Mouse (Mus musculus): ENCODE data around the gene Ttc28. TPM values are rescaled to one million over a fixed set of nuclear protein-coding genes. Genes with fewer than 3 reads are reported as not detected.

The Ttc28 gene
- polyA plus RNA-seq, 1 experiment, result 4.8 TPM

- H3K4me3 ChIP-seq (ENCODE audit: control insufficient read depth, insufficient read depth, low read length), result no peak overlapping the region
- 93% methylated on average over 9 of the region's 9 CpGs for WGBS
- TF ChIP-seq CTCF (IDR thresholded peaks at IDR 0.05; ENCODE audit: borderline replicate concordance, control insufficient read depth, extremely low read depth, insufficient read depth, low read length, poor library complexity) (no peak), POLR2A (IDR thresholded peaks at IDR 0.05; ENCODE audit: control insufficient read depth, extremely low read depth, insufficient read depth, low read length, poor library complexity) (no peak)
These were observed 296.2 kb downstream of the Ttc28 start for GRCm38 (mm10) chr5:111175842-111176241.

DNA sequence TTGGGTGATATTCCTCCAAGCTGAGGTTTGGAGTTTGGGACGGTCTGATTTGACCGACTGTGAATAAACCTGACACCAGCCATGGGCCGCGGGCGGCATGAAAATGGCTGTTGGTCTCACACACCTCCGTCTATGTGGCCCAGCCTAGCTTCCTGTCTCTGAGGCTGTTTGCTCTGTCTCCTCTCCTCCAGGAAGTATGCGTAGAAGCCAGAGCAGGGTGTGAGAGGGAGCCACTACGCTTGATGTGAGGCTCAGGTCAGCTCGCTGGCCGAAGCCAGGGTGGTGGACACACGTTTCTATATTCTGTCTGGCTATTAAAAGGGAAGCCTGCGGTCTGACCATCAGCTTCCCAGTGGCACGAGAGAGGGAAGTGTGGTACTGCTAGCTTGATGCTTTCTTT is 296.8 kb downstream of the Ttc28 start:
- Histone ChIP-seq H3K4me3 (ENCODE audit: control insufficient read depth, insufficient read depth, low read length) (no peak overlapping the region), H3K27ac (ENCODE audit: control insufficient read depth, insufficient read depth, low read length) (peak overlapping the region; percentile 63; the same call in 1 of the 2 replicates), H3K27me3 (ENCODE audit: control insufficient read depth, insufficient read depth, low read length) (no peaks in the 10 kb centered on the region)

More at GRCm38 (mm10) chr5:111175842-111176241, 296.2 kb downstream of the Ttc28 start:
- Histone ChIP-seq H3K36me3 (ENCODE audit: control insufficient read depth, insufficient read depth, low read length) (no peaks in the 10 kb centered on the region), H3K27me3 (ENCODE audit: control insufficient read depth, insufficient read depth, low read length) (no peaks in the 10 kb centered on the region), H3K27ac (ENCODE audit: control insufficient read depth, insufficient read depth, low read length) (no peak overlapping the region), H3K4me1 (replicated peaks; ENCODE audit: control insufficient read depth, insufficient read depth, low read length) (peaks cover 25% of the 10 kb centered on the region)
- DNase-seq, result no peak

DNA sequence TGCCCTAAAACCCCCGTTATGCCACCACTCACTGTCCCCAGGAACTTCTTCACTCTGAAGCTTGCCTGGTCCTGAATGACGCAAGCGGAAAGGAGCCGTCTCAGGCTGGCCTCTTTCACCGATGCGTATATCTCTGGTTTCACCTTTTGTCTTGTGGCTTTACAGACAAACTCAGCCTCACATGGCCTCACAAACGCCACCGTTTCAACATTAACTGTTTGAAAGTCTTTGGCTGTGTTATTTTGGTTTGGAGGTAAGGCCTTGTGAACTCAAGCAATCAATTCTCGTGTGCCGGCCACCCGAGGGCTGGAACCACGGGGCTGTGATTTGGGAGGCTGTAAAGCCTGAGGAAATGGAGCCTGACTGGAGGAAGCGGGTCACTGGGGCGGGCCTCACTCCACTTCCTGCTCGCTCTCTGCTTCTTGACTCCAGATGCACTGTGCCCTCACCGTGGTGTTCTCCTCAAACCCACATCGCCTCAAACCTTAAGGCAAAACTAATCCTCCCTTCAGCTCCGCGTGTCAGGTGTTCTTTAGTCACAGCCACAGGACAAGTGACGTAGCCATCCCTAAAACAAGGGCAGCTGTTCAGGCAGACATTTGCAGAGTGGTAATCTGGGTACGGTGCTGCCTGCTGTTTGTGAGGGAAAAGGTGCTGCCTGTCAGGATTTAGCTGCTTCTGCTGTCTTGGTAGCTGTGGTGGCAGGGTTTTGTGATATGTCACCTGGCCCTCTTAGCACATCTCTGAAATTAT is 298.9 kb downstream of the Ttc28 start:
- no peaks in the 10 kb centered on the region for H3K27me3 ChIP-seq (ENCODE audit: control insufficient read depth, insufficient read depth, low read length)
- WGBS, result 2% methylated on average over 21 of the region's 21 CpGs
- no peaks in the 10 kb centered on the region for H3K36me3 ChIP-seq (ENCODE audit: control insufficient read depth, insufficient read depth, low read length)
- TF ChIP-seq CTCF (IDR thresholded peaks at IDR 0.05; ENCODE audit: borderline replicate concordance, control insufficient read depth, extremely low read depth, insufficient read depth, low read length, poor library complexity), result no peak
- peak; percentile 49; the same call in 1 of the 2 replicates for TF ChIP-seq POLR2A (IDR thresholded peaks at IDR 0.05; ENCODE audit: control insufficient read depth, extremely low read depth, insufficient read depth, low read length, poor library complexity)
- peak overlapping the region; percentile 91 for H3K27ac ChIP-seq (ENCODE audit: control insufficient read depth, insufficient read depth, low read length)
- DNase-seq, result peak; percentile 78
- peak overlapping the region; percentile 57 for H3K4me3 ChIP-seq (ENCODE audit: control insufficient read depth, insufficient read depth, low read length)
- H3K4me1 ChIP-seq (replicated peaks; ENCODE audit: control insufficient read depth, insufficient read depth, low read length), result peaks cover 41% of the 10 kb centered on the region

More for the DNA sequence above, 296.8 kb downstream of the Ttc28 start:
- WGBS, result 72% methylated on average over 13 of the region's 13 CpGs
- H3K4me1 ChIP-seq (replicated peaks; ENCODE audit: control insufficient read depth, insufficient read depth, low read length), result peaks cover 28% of the 10 kb centered on the region
- H3K36me3 ChIP-seq (ENCODE audit: control insufficient read depth, insufficient read depth, low read length), result no peaks in the 10 kb centered on the region
- DNase-seq, result peak; percentile 37
- TF ChIP-seq POLR2A (IDR thresholded peaks at IDR 0.05; ENCODE audit: control insufficient read depth, extremely low read depth, insufficient read depth, low read length, poor library complexity) (no peak), CTCF (IDR thresholded peaks at IDR 0.05; ENCODE audit: borderline replicate concordance, control insufficient read depth, extremely low read depth, insufficient read depth, low read length, poor library complexity) (no peak)

DNA sequence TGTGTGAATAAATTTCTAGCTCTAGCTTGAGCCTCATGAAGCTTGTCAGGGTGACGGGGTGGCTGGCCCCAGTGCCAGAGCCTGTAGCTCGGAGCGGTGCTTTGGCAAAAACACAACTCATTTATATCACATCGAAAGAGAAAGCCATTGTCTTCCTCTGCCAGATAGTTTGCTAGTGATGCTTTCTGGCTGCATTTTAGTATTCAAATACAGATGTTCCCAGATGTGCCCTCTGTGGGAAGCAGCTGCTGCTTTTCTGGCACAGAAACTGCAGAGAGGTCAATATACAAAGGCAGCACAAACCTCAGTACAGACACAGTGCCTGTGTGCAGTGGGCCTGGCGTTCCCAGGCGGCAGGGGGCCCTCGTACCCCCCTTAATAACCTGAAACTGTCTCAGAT is 300.0 kb downstream of the Ttc28 start:
- H3K27me3 ChIP-seq (ENCODE audit: control insufficient read depth, insufficient read depth, low read length), result no peaks in the 10 kb centered on the region
- WGBS, result 95% methylated on average over 7 of the region's 7 CpGs
- TF ChIP-seq CTCF (IDR thresholded peaks at IDR 0.05; ENCODE audit: borderline replicate concordance, control insufficient read depth, extremely low read depth, insufficient read depth, low read length, poor library complexity) (no peak), POLR2A (IDR thresholded peaks at IDR 0.05; ENCODE audit: control insufficient read depth, extremely low read depth, insufficient read depth, low read length, poor library complexity) (no peak)
- H3K4me1 ChIP-seq (replicated peaks; ENCODE audit: control insufficient read depth, insufficient read depth, low read length), result peaks cover 41% of the 10 kb centered on the region
- H3K36me3 ChIP-seq (ENCODE audit: control insufficient read depth, insufficient read depth, low read length), result no peaks in the 10 kb centered on the region
- no peak for DNase-seq
- H3K4me3 ChIP-seq (ENCODE audit: control insufficient read depth, insufficient read depth, low read length), result no peak overlapping the region
- H3K27ac ChIP-seq (ENCODE audit: control insufficient read depth, insufficient read depth, low read length), result no peak overlapping the region

DNA sequence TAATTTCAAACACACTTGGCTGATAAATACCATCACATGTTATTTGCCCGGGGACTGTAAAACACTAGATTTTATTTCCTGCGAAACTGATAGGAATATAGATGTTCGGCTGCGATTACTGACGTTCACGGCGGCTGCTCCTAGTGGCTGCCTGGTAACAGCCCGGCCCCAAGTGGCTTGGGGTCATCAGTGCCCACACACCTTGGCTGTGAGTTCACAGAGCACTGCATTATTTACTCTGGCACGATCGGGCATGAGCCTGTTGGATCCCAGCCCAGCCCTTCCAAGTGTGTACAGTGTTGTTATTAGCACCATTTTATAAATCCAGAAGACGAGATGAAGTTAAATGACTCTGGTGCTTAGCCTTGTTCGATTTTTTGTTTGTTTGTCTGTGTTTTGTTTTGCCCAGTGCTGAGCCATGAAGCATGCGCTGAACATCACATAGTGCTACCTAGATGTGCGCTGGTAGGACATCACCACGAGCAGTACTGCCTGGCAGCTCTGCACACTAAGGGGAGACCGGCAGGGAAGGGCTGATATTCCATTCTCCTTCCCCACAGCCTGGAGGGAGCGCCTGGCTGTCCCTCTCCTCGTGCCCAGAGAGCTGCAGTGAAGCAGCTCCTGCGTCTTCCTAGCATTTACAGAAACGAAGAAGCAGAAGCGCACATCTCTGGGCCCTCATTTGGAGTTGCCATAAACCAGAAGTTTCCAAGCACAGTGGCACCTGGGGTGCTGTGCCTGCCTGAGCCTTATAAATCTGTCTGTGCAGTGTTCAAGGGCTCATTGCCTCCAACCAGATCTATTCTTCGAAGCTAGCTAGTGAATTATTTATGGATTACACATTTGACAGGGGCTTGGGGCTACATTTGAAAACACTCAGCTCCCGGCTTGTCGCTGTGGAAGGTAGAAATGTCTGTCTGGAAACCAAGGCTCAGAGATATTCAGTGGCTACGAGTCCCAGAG is 300.8 kb downstream of the Ttc28 start:
- Histone ChIP-seq H3K4me1 (replicated peaks; ENCODE audit: control insufficient read depth, insufficient read depth, low read length) (peaks cover 41% of the 10 kb centered on the region), H3K4me3 (ENCODE audit: control insufficient read depth, insufficient read depth, low read length) (no peak overlapping the region), H3K27ac (ENCODE audit: control insufficient read depth, insufficient read depth, low read length) (no peak overlapping the region), H3K27me3 (ENCODE audit: control insufficient read depth, insufficient read depth, low read length) (no peaks in the 10 kb centered on the region), H3K36me3 (ENCODE audit: control insufficient read depth, insufficient read depth, low read length) (no peaks in the 10 kb centered on the region)
- DNase-seq, result no peak
- TF ChIP-seq CTCF (IDR thresholded peaks at IDR 0.05; ENCODE audit: borderline replicate concordance, control insufficient read depth, extremely low read depth, insufficient read depth, low read length, poor library complexity) (no peak), POLR2A (IDR thresholded peaks at IDR 0.05; ENCODE audit: control insufficient read depth, extremely low read depth, insufficient read depth, low read length, poor library complexity) (no peak)
- 95% methylated on average over 25 of the region's 25 CpGs for WGBS

GRCm38 (mm10) chr5:111181204-111181912 is 301.8 kb downstream of the Ttc28 start:
- Histone ChIP-seq H3K4me3 (ENCODE audit: control insufficient read depth, insufficient read depth, low read length) (no peak overlapping the region), H3K27ac (ENCODE audit: control insufficient read depth, insufficient read depth, low read length) (no peak overlapping the region), H3K36me3 (ENCODE audit: control insufficient read depth, insufficient read depth, low read length) (no peaks in the 10 kb centered on the region), H3K27me3 (ENCODE audit: control insufficient read depth, insufficient read depth, low read length) (no peaks in the 10 kb centered on the region), H3K4me1 (replicated peaks; ENCODE audit: control insufficient read depth, insufficient read depth, low read length) (peaks cover 40% of the 10 kb centered on the region)
- DNase-seq, result no peak
- 92% methylated on average over 7 of the region's 7 CpGs for WGBS
- no peak for TF ChIP-seq CTCF (IDR thresholded peaks at IDR 0.05; ENCODE audit: borderline replicate concordance, control insufficient read depth, extremely low read depth, insufficient read depth, low read length, poor library complexity)
- no peak for TF ChIP-seq POLR2A (IDR thresholded peaks at IDR 0.05; ENCODE audit: control insufficient read depth, extremely low read depth, insufficient read depth, low read length, poor library complexity)
